Mouse (Mus musculus): ENCODE results near the gene Srebf1.

DNA sequence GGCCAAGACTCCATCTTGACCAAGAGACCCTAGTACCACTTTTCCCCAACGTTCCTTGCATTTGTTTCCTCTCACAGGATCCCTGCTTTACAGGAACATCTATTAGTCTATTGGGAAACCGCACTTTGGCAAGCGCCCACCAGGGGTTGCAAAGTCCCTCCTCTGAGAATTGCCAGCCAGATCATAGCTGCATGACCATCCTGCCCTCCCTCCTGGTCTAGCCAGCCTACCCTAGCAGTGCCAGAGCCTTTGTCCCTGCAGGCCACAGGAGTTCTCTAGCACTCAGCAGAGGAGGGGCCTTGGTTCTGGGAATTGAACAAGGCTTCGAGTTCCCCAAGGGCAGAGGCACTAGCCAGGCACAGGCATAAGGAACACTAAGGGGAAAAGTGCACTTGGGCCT lies 2.3 kb upstream of the Srebf1 start:
- TF ChIP-seq MEF2A (IDR thresholded peaks at IDR 0.05; ENCODE audit: borderline replicate concordance, low read depth, low read length), result no peak
- no peak for TF ChIP-seq PAX5 (IDR thresholded peaks at IDR 0.05; ENCODE audit: low read length)

Measured in CH12.LX (cell line).